Mouse (Mus musculus) lung, adult 2 months (tissue): ENCODE measurements around the gene Tmbim6. TPM values are rescaled to one million over a fixed set of nuclear protein-coding genes. Genes with fewer than 3 reads are reported as not detected.

Source experiments
- DNase-seq: peaks from one replicate; pipeline ENCODE4 v3.0.0; 2022
- H3K4me1 ChIP-seq: fragments of 200-500 bp; 2 replicates; pipeline ENCODE4 v1.6.1; 2011; ENCODE audit warnings: low read length; ENCODE audit not compliant: control insufficient read depth, insufficient read depth
- H3K4me3 ChIP-seq: fragments of 200-500 bp; replicated peaks from 2 replicates; pipeline ENCODE3; 2011; ENCODE audit warnings: low read depth, mild to moderate bottlenecking, control low read depth, low read length; ENCODE audit errors: extremely low read depth
- CTCF ChIP-seq: fragments of 200-500 bp; IDR thresholded peaks from 2 replicates; pipeline ENCODE4 v1.5.1; 2011; ENCODE audit warnings: mild to moderate bottlenecking, low read length, control low read depth; ENCODE audit not compliant: insufficient read depth
- POLR2A ChIP-seq: fragments of 200-500 bp; IDR thresholded peaks from 2 replicates; pipeline ENCODE4 v1.6.1; 2011; ENCODE audit warnings: low read depth, mild to moderate bottlenecking, control low read depth, low read length, borderline replicate concordance; ENCODE audit errors: extremely low read depth
- WGBS: fragments of 180-500 bp; shearing (Covaris S2); methylation state at CpG from one replicate; pipeline ENCODE4 v1.1.7; 2018; 5-methylcytosine and 5-hydroxymethylcytosine counted together
- polyA plus RNA-seq: library from polyadenylated mRNA; depleted of rRNA; stranded (reverse); fragments of >200 nt; gene quantifications from 2 replicates; pipeline ENCODE4 v1.2.3, GENCODE M21; 2012; rRNA removed

Gene Tmbim6
- polyA plus RNA-seq, 1 experiment = 1,026 TPM

- TF ChIP-seq CTCF (no peak), POLR2A (no peak)
- DNase-seq = peak; percentile 48
- 2% methylated on average over 37 of the region's 43 CpGs for WGBS
- peaks cover 6% of the 10 kb centered on the region for H3K4me1 ChIP-seq
- peak overlapping the region; percentile 94 for H3K4me3 ChIP-seq
These were observed 64.4 kb downstream of the Tmbim6 start for GRCm38 (mm10) chr15:99456963-99457605.

DNA sequence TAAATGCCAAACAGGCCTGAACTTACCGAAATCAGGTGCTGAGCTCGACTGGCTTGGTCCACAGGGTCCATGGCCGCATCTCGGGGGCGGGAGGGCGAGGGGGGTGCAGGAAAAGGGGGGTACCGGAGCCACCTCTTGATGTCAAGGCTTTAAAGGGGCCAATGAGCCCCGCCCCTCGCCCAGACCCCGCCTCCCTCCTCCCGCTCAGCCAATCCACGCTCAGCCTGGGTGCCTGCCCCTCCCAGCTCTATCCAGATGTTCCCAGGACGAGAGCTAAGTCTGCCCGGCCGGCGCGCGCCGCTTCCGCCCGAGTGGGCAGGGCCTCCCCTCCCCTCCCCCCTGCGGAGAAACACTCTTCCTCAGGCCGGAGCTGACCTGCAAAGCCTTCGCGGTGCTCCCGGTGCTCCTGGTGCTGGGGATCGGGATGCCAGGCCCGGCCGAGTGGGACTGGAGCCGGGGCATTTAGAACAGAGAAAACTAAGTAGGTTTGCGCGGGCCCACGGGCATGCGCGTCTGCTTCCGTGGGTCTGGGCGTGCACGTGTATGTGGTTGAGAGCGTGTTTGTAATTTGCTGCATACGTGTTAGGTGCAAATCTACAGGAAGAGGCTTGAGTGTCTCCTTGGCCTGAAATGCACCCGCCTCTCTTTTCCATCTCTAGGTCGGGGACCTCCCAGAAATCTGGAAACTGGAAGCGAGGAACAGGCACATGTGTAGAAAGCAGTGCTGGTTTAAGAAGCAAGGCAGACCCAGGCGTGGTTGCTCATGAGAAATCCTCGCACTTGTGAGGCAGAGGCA lies 65.1 kb downstream of the Tmbim6 start, which contains the start of gene Nckap5l:
Nckap5l (minus strand) TSS at position 143 of the 796 bp plus-strand sequence.
- under 1% methylated on average over 45 of the region's 45 CpGs for WGBS
- DNase-seq = peak; percentile 83
- TF ChIP-seq POLR2A (peak; percentile 47; the same call in 1 of the 2 replicates), CTCF (no peak)
- peak within 1 kb of the TSS; percentile 94 for H3K4me3 ChIP-seq
- H3K4me1 ChIP-seq = peaks cover 6% of the 10 kb centered on the region

Other genes with a start within 250 kb of the Tmbim6 start
- gene Kcnh3, start 168.0 kb upstream of the Tmbim6 start, polyA plus RNA-seq = 4.8 and 5.0 TPM in 2 replicates
- 59.2 and 65.6 TPM in 2 replicates for gene Mcrs1, start 140.9 kb upstream of the Tmbim6 start, polyA plus RNA-seq
- 68.1 and 76.5 TPM in 2 replicates for gene Prpf40b, start 97.8 kb upstream of the Tmbim6 start, polyA plus RNA-seq
- 0.05 TPM in 1 of 2 replicates, not detected in the other for gene Fam186b, start 97.0 kb upstream of the Tmbim6 start, polyA plus RNA-seq
- gene Fmnl3, start 22.4 kb upstream of the Tmbim6 start, polyA plus RNA-seq = 53.4 and 58.9 TPM in 2 replicates
- gene Nckap5l, start 64.9 kb downstream of the Tmbim6 start, polyA plus RNA-seq = 13.0 and 13.4 TPM in 2 replicates
- 5.0 and 5.2 TPM in 2 replicates for gene Bcdin3d, start 81.8 kb downstream of the Tmbim6 start, polyA plus RNA-seq
- 17.4 and 29.7 TPM in 2 replicates for gene Faim2, start 135.3 kb downstream of the Tmbim6 start, polyA plus RNA-seq
- 1.1 and 1.3 TPM in 2 replicates for gene Aqp2, start 186.2 kb downstream of the Tmbim6 start, polyA plus RNA-seq
- gene Aqp5, start 197.9 kb downstream of the Tmbim6 start, polyA plus RNA-seq = 511 and 692 TPM in 2 replicates
- not detected in 2 replicates for gene Aqp6, start 208.5 kb downstream of the Tmbim6 start, polyA plus RNA-seq